Mouse (Mus musculus) hindbrain, embryonic 16.5 days (tissue): ENCODE measurements around the gene Mybph. TPM values are rescaled to one million over a fixed set of nuclear protein-coding genes. Genes with fewer than 3 reads are reported as not detected.

ENCODE experiments used
- ATAC-seq: fragments of 200-750 bp; cut with Nextera tagmentation; 2 replicates; pipeline ENCODE4 v1.8.0; 2017; ENCODE audit warnings: moderate TSS enrichment, moderate library complexity
- H3K27ac ChIP-seq: fragments of 300-500 bp; sonication (generic); 2 replicates; pipeline ENCODE4 v1.5.1; 2014; ENCODE audit warnings: low read depth, mild to moderate bottlenecking, control low read depth, low read length, moderate library complexity
- H3K27me3 ChIP-seq: fragments of 300-500 bp; sonication (generic); replicated peaks from 2 replicates; pipeline ENCODE4 v1.6.1; 2014; ENCODE audit warnings: low read length; ENCODE audit not compliant: control insufficient read depth, insufficient read depth
- H3K36me3 ChIP-seq: fragments of 300-500 bp; sonication (generic); 2 replicates; pipeline ENCODE4 v1.6.1; 2014; ENCODE audit warnings: mild to moderate bottlenecking, low read length, moderate library complexity, mixed read lengths; ENCODE audit not compliant: control insufficient read depth, insufficient read depth
- H3K4me1 ChIP-seq: fragments of 300-500 bp; sonication (generic); 2 replicates; pipeline ENCODE4 v1.6.1; 2014; ENCODE audit warnings: low read depth, low read length; ENCODE audit not compliant: control insufficient read depth, insufficient read depth
- H3K4me2 ChIP-seq: fragments of 300-500 bp; sonication (generic); 2 replicates; pipeline ENCODE4 v1.6.1; 2014; ENCODE audit warnings: mild to moderate bottlenecking, low read length, control low read depth, moderate library complexity
- H3K4me3 ChIP-seq: fragments of 300-500 bp; sonication (generic); 2 replicates; pipeline ENCODE4 v1.5.1; 2014; ENCODE audit warnings: mild to moderate bottlenecking, low read length, control low read depth, moderate library complexity
- H3K9ac ChIP-seq: fragments of 300-500 bp; sonication (generic); 2 replicates; pipeline ENCODE4 v1.6.1; 2014; ENCODE audit warnings: low read depth, mild to moderate bottlenecking, control low read depth, low read length, moderate library complexity
- H3K9me3 ChIP-seq: fragments of 300-500 bp; sonication (generic); 2 replicates; pipeline ENCODE4 v1.6.1; 2014; ENCODE audit warnings: mild to moderate bottlenecking, low read length, moderate library complexity; ENCODE audit not compliant: control insufficient read depth
- WGBS: fragments of 180-500 bp; shearing (Covaris S2); extraction: QIAGEN DNeasy Blood & Tissue Kit; methylation state at CpG from one replicate; pipeline ENCODE4 v1.1.7; 2014; 5-methylcytosine and 5-hydroxymethylcytosine counted together
- polyA plus RNA-seq: library from polyadenylated mRNA; unstranded; fragments of >200 nt; fragmentation: Nextera tagmentation; extraction: Ambion mirVana; gene quantifications from 2 replicates; pipeline ENCODE4 v1.2.1, GENCODE M21; 2015

The Mybph gene
- polyA plus RNA-seq, 1 experiment from 2014 or later: 0.09 TPM

DNA sequence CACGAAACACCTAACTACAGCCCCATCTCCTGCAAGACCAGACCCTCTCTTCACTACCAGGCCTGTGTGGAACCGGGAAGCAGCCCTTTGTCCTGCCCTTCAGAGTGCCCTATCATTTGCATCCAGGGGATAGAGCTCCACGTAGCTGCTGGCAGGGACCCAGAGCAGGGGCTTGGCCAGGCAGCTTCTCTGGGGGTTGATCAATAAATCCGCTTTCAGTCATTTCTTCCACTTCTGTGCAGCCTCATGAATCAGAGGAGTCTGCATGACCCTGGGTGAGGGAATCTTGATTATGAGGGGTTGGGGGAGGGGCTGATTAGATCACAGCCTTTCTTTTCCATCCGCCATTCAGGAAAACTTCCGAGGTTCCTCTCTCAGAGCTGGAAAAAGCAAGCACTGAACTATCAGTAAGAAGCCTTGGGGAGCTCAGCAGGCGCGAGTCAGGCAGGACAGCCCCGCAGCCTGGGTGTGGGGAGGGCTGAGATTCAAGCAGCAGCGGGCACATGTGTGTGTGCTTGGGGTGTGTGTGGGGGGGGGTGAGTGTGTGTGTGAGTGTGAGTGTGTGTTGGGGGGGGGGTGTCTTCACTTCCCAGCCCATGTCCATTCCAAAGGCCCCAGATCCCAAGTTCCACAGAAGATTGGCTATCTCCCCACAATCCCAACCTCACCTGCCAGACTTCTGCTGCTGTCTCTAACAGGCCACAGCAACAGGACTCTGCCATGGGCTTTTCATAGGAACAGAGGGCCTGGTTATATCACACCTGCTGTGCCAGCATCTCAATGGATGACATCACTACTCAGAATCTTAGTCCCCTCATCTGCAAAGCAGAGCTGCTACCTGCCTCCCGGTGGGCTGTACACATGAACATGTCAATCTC lies 22.7 kb downstream of the Mybph start:
- Histone ChIP-seq H3K27ac (peak overlapping the region; percentile 24; the same call in 1 of the 2 replicates), H3K27me3 (no peaks in the 10 kb centered on the region), H3K9me3 (no peaks in the 10 kb centered on the region), H3K4me2 (no peak overlapping the region), H3K4me1 (peaks cover 11% of the 10 kb centered on the region), H3K4me3 (no peak overlapping the region), H3K9ac (peak overlapping the region; percentile 13; the same call in 1 of the 2 replicates), H3K36me3 (no peaks in the 10 kb centered on the region)
- WGBS: 17% methylated on average over 10 of the region's 11 CpGs
- ATAC-seq: no peak

GRCm38 (mm10) chr1:134216629-134216971 lies 23.4 kb downstream of the Mybph start:
- no peaks in the 10 kb centered on the region for H3K36me3 ChIP-seq
- WGBS: 92% methylated on average over 2 of the region's 2 CpGs
- no peak for ATAC-seq
- no peak overlapping the region for H3K9ac ChIP-seq
- no peaks in the 10 kb centered on the region for H3K27me3 ChIP-seq
- no peak overlapping the region for H3K27ac ChIP-seq
- no peaks in the 10 kb centered on the region for H3K9me3 ChIP-seq
- H3K4me3 ChIP-seq: no peak overlapping the region
- peaks cover 11% of the 10 kb centered on the region for H3K4me1 ChIP-seq
- no peak overlapping the region for H3K4me2 ChIP-seq

- H3K27me3 ChIP-seq: no peaks in the 10 kb centered on the region
- no peak overlapping the region for H3K4me3 ChIP-seq
- no peak for ATAC-seq
- peaks cover 11% of the 10 kb centered on the region for H3K4me1 ChIP-seq
- no peaks in the 10 kb centered on the region for H3K36me3 ChIP-seq
- 77% methylated on average over 12 of the region's 12 CpGs for WGBS
- no peaks in the 10 kb centered on the region for H3K9me3 ChIP-seq
- no peak overlapping the region for H3K4me2 ChIP-seq
- H3K27ac ChIP-seq: no peak overlapping the region
- H3K9ac ChIP-seq: no peak overlapping the region
Measured at GRCm38 (mm10) chr1:134217028-134217481, 23.8 kb downstream of the Mybph start.

DNA sequence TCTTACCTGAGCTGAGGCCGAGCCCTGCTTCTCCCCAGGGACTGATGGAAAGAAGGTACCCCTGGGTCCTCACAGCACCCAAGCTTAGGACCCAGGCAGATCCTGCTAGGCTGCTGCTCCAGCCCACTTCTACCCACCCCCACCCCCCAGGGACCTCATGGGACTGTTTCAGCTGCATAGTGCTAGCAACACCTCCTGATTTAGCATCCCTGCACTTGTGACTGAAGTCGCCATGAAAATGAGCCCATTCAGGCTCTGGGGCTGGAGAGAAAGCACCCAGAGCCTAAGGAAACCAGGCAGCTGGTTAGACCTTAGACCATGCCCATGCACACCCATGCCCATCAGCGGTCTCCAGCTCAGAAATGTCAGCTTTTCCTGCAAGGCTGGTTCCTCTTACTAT lies 24.7 kb downstream of the Mybph start:
- H3K36me3 ChIP-seq: no peaks in the 10 kb centered on the region
- no peaks in the 10 kb centered on the region for H3K9me3 ChIP-seq
- 90% methylated on average over 3 of the region's 3 CpGs for WGBS

DNA sequence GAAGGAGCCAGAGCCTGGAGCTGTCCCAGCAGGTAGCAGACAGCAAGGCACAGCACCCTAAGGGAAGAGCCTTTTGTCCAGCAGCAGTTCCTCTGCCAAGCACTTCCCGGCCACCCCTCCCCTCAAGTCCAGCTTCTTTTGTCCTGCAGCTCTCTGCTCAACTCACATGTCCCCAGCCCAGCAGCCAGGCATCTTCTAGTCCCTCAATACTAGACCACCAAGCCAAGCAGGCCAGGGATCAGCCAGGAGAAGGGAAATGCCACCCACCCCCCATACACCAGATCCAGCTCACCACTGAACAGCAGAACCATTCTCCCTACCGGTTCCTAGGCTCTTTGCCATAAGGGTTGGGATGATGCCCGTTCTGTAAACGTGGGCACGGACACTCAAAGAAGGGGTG lies 26.4 kb downstream of the Mybph start:
- Histone ChIP-seq H3K9ac (no peak overlapping the region), H3K27ac (no peak overlapping the region), H3K9me3 (no peaks in the 10 kb centered on the region), H3K4me1 (peaks cover 11% of the 10 kb centered on the region), H3K4me2 (no peak overlapping the region), H3K4me3 (no peak overlapping the region), H3K27me3 (no peaks in the 10 kb centered on the region), H3K36me3 (no peaks in the 10 kb centered on the region)
- 65% methylated on average over 5 of the region's 5 CpGs for WGBS
- peak; percentile 70 for ATAC-seq

More for the DNA sequence above, 24.7 kb downstream of the Mybph start:
- no peak overlapping the region for H3K9ac ChIP-seq
- H3K4me2 ChIP-seq: no peak overlapping the region
- no peaks in the 10 kb centered on the region for H3K27me3 ChIP-seq
- peaks cover 11% of the 10 kb centered on the region for H3K4me1 ChIP-seq
- H3K4me3 ChIP-seq: no peak overlapping the region
- no peak for ATAC-seq
- H3K27ac ChIP-seq: no peak overlapping the region

- H3K4me1 ChIP-seq: peaks cover 4% of the 10 kb centered on the region; the same call in 1 of the 2 replicates
- no peaks in the 10 kb centered on the region for H3K27me3 ChIP-seq
- ATAC-seq: no peak
- H3K9ac ChIP-seq: no peak overlapping the region
- WGBS: 96% methylated on average over 1 of the region's 1 CpGs
- H3K4me2 ChIP-seq: no peak overlapping the region
- no peaks in the 10 kb centered on the region for H3K9me3 ChIP-seq
- no peak overlapping the region for H3K27ac ChIP-seq
- no peak overlapping the region for H3K4me3 ChIP-seq
- no peaks in the 10 kb centered on the region for H3K36me3 ChIP-seq
Measured at GRCm38 (mm10) chr1:134221172-134221571, 27.9 kb downstream of the Mybph start.

DNA sequence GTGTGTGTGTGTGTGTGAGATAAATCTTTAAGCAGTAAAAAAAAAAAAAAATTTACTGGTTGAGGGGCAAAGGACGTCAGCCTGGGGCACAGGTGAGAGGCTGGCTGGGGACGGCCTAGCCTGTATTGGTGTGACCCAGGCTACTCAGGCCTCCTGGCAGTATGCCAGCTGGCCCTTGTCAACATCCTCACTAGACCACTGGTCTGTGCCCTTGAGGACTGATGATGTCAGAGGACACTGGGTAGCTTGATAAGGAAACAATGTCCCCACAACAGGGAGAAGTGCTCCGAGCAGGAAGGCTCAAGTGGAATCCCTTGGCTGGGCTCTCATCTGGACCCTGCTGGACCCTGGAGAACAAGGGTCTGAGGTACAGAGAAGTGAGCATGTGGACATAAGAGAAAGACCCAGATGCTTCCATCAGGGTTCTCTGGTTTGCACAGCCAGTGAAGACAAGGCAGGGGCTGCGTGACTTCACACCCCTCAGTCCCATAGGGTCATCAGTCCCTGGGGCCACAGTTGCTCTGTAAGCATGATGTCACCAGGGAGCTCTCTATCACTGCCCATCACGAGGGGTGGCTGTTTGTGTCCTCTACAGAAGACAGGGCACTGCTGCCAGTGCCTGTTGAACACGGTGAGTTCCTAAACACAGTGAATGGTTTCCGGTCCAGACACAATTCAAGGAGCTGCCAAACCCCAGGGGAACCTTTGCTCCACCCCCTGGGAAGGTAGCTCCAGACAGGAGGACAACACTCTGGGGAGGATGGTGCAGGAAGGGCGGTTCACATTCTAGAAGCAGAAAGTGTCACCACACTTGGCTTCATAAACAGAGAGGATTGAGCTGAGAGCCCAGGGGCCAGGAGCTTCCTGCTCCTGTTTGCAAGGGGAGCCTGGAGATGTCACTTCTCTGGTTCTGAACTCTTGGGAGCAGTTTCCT lies 29.1 kb downstream of the Mybph start:
- no peak overlapping the region for H3K9ac ChIP-seq
- 62% methylated on average over 8 of the region's 8 CpGs for WGBS
- no peaks in the 10 kb centered on the region for H3K4me1 ChIP-seq
- H3K36me3 ChIP-seq: no peaks in the 10 kb centered on the region
- no peak overlapping the region for H3K4me3 ChIP-seq
- H3K4me2 ChIP-seq: no peak overlapping the region
- no peak for ATAC-seq
- H3K9me3 ChIP-seq: no peaks in the 10 kb centered on the region
- no peak overlapping the region for H3K27ac ChIP-seq
- no peaks in the 10 kb centered on the region for H3K27me3 ChIP-seq

GRCm38 (mm10) chr1:134224649-134225227 lies 31.5 kb downstream of the Mybph start:
- WGBS: 89% methylated on average over 12 of the region's 12 CpGs
- no peaks in the 10 kb centered on the region for H3K4me1 ChIP-seq

DNA sequence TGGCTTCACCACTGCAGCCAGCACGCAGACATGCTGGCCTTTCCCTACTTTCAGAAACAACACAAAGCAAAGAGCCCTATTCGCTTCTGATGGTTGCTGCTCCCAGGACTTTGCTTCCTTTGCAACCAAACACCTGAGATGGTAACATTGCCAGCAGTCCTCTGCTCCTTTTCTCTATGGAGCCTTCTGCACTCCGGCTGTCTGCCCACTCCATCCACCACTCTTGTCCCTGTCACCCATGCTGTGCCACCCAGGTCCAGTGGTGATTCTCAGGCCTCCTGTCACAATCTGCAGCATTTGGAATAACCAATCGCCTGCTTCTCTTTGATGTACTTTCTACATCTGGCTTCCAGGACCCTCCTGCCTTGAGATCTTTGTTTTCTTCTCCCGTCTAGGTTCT lies 32.1 kb downstream of the Mybph start:
- no peak for ATAC-seq
- 92% methylated on average over 5 of the region's 5 CpGs for WGBS
- no peak overlapping the region for H3K9ac ChIP-seq
- no peaks in the 10 kb centered on the region for H3K4me1 ChIP-seq
- H3K36me3 ChIP-seq: no peaks in the 10 kb centered on the region
- H3K27ac ChIP-seq: no peak overlapping the region
- no peak overlapping the region for H3K4me3 ChIP-seq
- no peaks in the 10 kb centered on the region for H3K27me3 ChIP-seq
- no peak overlapping the region for H3K4me2 ChIP-seq
- H3K9me3 ChIP-seq: no peaks in the 10 kb centered on the region

More at GRCm38 (mm10) chr1:134224649-134225227, 31.5 kb downstream of the Mybph start:
- Histone ChIP-seq H3K27ac (no peak overlapping the region), H3K27me3 (no peaks in the 10 kb centered on the region), H3K4me2 (no peak overlapping the region), H3K9ac (no peak overlapping the region), H3K36me3 (no peaks in the 10 kb centered on the region), H3K4me3 (no peak overlapping the region), H3K9me3 (no peaks in the 10 kb centered on the region)
- ATAC-seq: no peak
